Mouse (Mus musculus): ENCODE data around the gene Jade3.
"Not testable (repeated sequence)": the region's sequence is repeated elsewhere in the genome, so short reads cannot be mapped to it uniquely, and the experiment has no call there.

The Jade3 gene

GRCm38 (mm10) chrX:20425140-20425838, at the start of gene Jade3:
TSS of gene Jade3 (plus strand) at chrX:20425688.
- peak; percentile 81 to 89 for DNase-seq

GRCm38 (mm10) chrX:20379347-20380014, 46.0 kb upstream of the Jade3 start:
- DNase-seq: no peak

- DNase-seq: no peak
Measured at GRCm38 (mm10) chrX:20382260-20382659, 43.2 kb upstream of the Jade3 start.

- DNase-seq: no peak
Measured at GRCm38 (mm10) chrX:20387006-20387405, 38.5 kb upstream of the Jade3 start.

GRCm38 (mm10) chrX:20391964-20392363, 33.5 kb upstream of the Jade3 start:
- DNase-seq: not testable (repeated sequence)

- no peak for DNase-seq
Measured at GRCm38 (mm10) chrX:20392942-20393341, 32.5 kb upstream of the Jade3 start.

- DNase-seq: no peak
Measured at GRCm38 (mm10) chrX:20404068-20404467, 21.4 kb upstream of the Jade3 start.

- DNase-seq: no peak
Measured at GRCm38 (mm10) chrX:20406909-20407308, 18.6 kb upstream of the Jade3 start.

- DNase-seq: peak; percentile 18 to 46
Measured at GRCm38 (mm10) chrX:20407676-20408075, 17.8 kb upstream of the Jade3 start.

GRCm38 (mm10) chrX:20411382-20411781, 14.1 kb upstream of the Jade3 start:
- DNase-seq: no peak

GRCm38 (mm10) chrX:20412221-20412620, 13.3 kb upstream of the Jade3 start:
- DNase-seq: no peak

GRCm38 (mm10) chrX:20414885-20415622, 10.4 kb upstream of the Jade3 start:
- peak; percentile 44 to 69 for DNase-seq

GRCm38 (mm10) chrX:20418461-20418860, 7.0 kb upstream of the Jade3 start:
- no peak for DNase-seq

- DNase-seq: no peak
Measured at GRCm38 (mm10) chrX:20419536-20419935, 6.0 kb upstream of the Jade3 start.

- DNase-seq: peak; percentile 50 to 61
Measured at GRCm38 (mm10) chrX:20425839-20426449, 456 bp downstream of the Jade3 start.

- no peak for DNase-seq
Measured at GRCm38 (mm10) chrX:20483213-20483612, 57.7 kb downstream of the Jade3 start.

GRCm38 (mm10) chrX:20497682-20498081, 72.2 kb downstream of the Jade3 start:
- no peak for DNase-seq

GRCm38 (mm10) chrX:20520290-20520939, 94.9 kb downstream of the Jade3 start:
- peak in 1 of 2 experiments; percentile 1 for DNase-seq

GRCm38 (mm10) chrX:20521578-20521977, 96.1 kb downstream of the Jade3 start:
- DNase-seq: no peak

- DNase-seq: no peak
Measured at GRCm38 (mm10) chrX:20532621-20533020, 107.1 kb downstream of the Jade3 start.

- DNase-seq: peak in 1 of 2 experiments; percentile 3
Measured at GRCm38 (mm10) chrX:20543867-20544266, 118.4 kb downstream of the Jade3 start.

- DNase-seq: peak; percentile 4 to 11
Measured at GRCm38 (mm10) chrX:20547609-20548008, 122.1 kb downstream of the Jade3 start.

Data from kidney, postnatal 4 days (tissue).